Mouse (Mus musculus) forebrain, embryonic 16.5 days (tissue): Measurements from ENCODE around the gene Zfp628. TPM values are rescaled to one million over a fixed set of nuclear protein-coding genes. Genes with fewer than 3 reads are reported as not detected.

Source experiments
- ATAC-seq: fragments of 200-750 bp; cut with Nextera tagmentation; 2 replicates; pipeline ENCODE4 v1.8.0; 2017; ENCODE audit warnings: mild to moderate bottlenecking, moderate library complexity
- H3K27ac ChIP-seq: fragments of 300-500 bp; sonication (generic); 2 replicates; pipeline ENCODE4 v1.5.1; 2014; ENCODE audit warnings: low read length, control low read depth
- H3K27me3 ChIP-seq: fragments of 300-500 bp; sonication (generic); replicated peaks from 2 replicates; pipeline ENCODE4 v1.6.1; 2014; ENCODE audit warnings: low read length; ENCODE audit not compliant: control insufficient read depth, insufficient read depth
- H3K36me3 ChIP-seq: fragments of 300-500 bp; sonication (generic); 2 replicates; pipeline ENCODE4 v1.6.1; 2014; ENCODE audit not compliant: control insufficient read depth, insufficient read depth
- H3K4me1 ChIP-seq: fragments of 300-500 bp; sonication (generic); replicated peaks from 2 replicates; pipeline ENCODE4 v1.6.1; 2014; ENCODE audit warnings: low read length; ENCODE audit not compliant: control insufficient read depth, insufficient read depth
- H3K4me2 ChIP-seq: fragments of 300-500 bp; sonication (generic); 2 replicates; pipeline ENCODE4 v1.6.1; 2014; ENCODE audit warnings: mild to moderate bottlenecking, low read length, control low read depth
- H3K4me3 ChIP-seq: fragments of 300-500 bp; sonication (generic); replicated peaks from 2 replicates; pipeline ENCODE4 v1.5.1; 2014; ENCODE audit warnings: mild to moderate bottlenecking, low read length, control low read depth
- H3K9ac ChIP-seq: fragments of 300-500 bp; sonication (generic); replicated peaks from 2 replicates; pipeline ENCODE4 v1.6.1; 2014; ENCODE audit warnings: low read depth, low read length, control low read depth
- H3K9me3 ChIP-seq: fragments of 300-500 bp; sonication (generic); 2 replicates; pipeline ENCODE4 v1.6.1; 2016; ENCODE audit warnings: low read length; ENCODE audit not compliant: control insufficient read depth
- whole genome bisulfite sequencing: fragments of 180-500 bp; shearing (Covaris S2); extraction: QIAGEN DNeasy Blood & Tissue Kit; methylation state at CpG from one replicate; pipeline ENCODE4 v1.1.7; 2014; 5-methylcytosine and 5-hydroxymethylcytosine counted together
- polyA plus RNA-seq: library from polyadenylated mRNA; unstranded; fragments of >200 nt; fragmentation: Nextera tagmentation; extraction: Ambion mirVana; gene quantifications from 2 replicates; pipeline ENCODE4 v1.2.1, GENCODE M21; 2015

The Zfp628 gene
- polyA plus RNA-seq, 1 experiment from 2014 or later = 3.9 TPM

DNA sequence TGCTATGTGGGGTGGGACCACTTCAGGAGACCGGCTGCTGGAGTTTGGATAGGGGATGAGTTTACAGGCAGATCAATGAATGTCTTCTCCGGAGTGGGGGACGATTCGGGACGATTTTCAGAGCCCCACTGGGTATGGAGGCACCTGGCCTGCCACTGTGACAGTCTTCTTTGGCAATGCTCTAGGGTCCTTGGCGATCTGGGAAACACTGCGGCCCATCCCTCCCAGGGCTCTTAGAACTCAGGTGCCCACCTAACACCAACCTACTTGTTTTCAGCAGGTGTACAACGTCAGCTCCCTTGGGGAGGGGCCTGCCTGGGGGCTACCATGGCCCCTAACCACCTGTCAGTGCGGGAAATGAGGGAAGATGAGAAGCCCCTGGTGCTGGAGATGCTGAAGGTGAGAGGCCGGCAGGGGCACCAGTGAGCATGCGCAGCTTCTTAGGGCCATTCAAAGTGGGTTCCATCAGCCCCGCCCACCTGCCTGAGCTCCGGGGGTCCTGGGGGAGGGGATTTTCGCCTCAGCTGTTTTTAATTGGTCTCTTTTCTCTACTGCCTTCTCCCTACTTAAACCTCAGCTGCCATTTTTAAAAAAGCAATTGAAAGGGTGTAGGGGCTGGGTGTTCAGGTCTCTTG, 8.0 kb downstream of the Zfp628 start:
- Histone ChIP-seq H3K4me2 (peak overlapping the region; percentile 100), H3K9ac (peak overlapping the region; percentile 77), H3K27me3 (no peaks in the 10 kb centered on the region), H3K27ac (peak overlapping the region; percentile 98), H3K36me3 (peaks cover 19% of the 10 kb centered on the region), H3K4me1 (peaks cover 49% of the 10 kb centered on the region), H3K4me3 (peak overlapping the region; percentile 56), H3K9me3 (no peaks in the 10 kb centered on the region)
- ATAC-seq = peak; percentile 51
- 0% methylated on average over 14 of the region's 14 CpGs for WGBS

DNA sequence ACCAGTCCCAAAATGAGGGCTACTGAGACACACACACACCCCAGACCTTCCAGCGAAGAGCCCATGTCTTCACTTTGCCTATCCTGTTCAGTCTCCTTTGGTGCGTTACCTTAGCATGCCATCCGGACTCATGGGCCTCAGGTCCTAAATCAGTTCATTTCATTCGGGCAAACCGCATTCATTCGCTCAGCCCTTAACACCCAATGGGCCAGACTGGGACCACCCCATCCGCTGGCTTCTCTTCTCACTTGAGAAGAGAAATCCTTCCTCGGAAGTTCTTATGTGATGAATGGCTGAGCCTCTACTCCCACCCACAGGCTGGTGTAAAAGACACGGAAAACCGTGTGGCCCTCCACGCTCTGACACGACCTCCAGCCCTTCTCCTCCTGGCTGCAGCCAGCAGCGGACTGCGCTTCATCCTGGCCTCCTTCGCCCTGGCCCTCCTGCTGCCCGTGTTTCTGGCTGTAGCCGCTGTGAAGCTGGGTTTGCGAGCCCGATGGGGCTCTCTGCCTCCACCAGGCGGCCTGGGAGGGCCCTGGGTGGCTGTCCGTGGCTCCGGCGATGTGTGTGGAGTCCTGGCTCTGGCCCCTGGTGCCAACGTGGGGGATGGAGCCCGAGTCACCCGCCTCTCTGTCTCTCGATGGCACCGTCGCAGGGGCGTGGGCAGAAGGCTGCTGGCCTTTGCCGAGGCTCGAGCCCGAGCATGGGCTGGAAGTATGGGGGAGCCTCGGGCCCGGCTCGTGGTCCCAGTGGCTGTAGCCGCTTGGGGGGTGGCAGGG, 8.8 kb downstream of the Zfp628 start:
- Histone ChIP-seq H3K27me3 (no peaks in the 10 kb centered on the region), H3K4me2 (peak overlapping the region; percentile 100), H3K9me3 (no peaks in the 10 kb centered on the region), H3K36me3 (peaks cover 19% of the 10 kb centered on the region), H3K4me3 (peak overlapping the region; percentile 56), H3K4me1 (peaks cover 49% of the 10 kb centered on the region), H3K27ac (peak overlapping the region; percentile 98), H3K9ac (peak overlapping the region; percentile 77)
- ATAC-seq = peak; percentile 1; the same call in 1 of the 2 replicates
- 3% methylated on average over 37 of the region's 37 CpGs for WGBS

DNA sequence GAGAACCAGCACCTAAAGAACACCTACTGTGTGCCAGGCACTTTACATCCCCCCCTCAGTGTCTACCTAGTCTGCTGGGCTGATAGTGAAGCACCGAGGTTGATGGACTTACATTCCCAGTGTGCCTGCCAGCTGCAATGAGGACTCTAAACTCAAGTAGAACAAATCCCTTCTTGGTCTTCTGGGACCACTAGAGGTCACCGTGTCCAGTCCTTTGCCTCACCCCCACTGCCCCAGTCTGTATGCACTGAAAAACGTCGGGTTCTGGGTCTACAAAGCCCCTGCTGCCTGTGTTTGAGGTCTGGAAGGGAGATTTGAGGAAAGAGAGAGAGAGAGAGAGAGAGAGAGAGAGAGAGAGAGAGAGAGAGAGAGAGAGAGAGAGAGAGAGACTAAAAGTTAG, 9.5 kb downstream of the Zfp628 start:
- H3K36me3 ChIP-seq = peaks cover 13% of the 10 kb centered on the region
- H3K4me3 ChIP-seq = peak overlapping the region; percentile 56
- H3K27me3 ChIP-seq = no peaks in the 10 kb centered on the region
- peak overlapping the region; percentile 100 for H3K4me2 ChIP-seq
- peak overlapping the region; percentile 77 for H3K9ac ChIP-seq
- H3K9me3 ChIP-seq = no peaks in the 10 kb centered on the region
- peaks cover 49% of the 10 kb centered on the region for H3K4me1 ChIP-seq
- 3% methylated on average over 4 of the region's 4 CpGs for WGBS
- no peak for ATAC-seq
- peak overlapping the region; percentile 98 for H3K27ac ChIP-seq

DNA sequence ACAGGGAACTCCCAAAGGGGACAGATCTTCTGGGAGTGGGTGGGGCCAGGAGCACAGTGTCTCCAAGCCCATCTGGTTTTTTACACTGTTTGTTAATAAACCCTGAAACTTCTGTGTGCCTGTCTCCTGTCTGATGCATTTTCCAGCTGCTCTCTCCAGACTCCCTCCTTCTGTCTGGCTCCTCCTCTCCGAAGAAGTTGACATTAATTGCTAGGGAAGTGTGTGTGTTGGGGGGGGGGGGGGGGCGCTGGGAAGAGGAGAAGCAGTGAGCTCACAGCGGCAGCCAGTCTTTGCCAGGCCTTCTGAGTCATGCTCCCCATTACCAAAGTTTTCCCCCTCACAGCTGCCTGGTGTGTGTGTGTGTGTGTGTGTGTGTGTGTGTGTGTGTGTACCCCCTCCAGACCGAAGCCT, 9.9 kb downstream of the Zfp628 start:
- no peak for ATAC-seq
- no peaks in the 10 kb centered on the region for H3K27me3 ChIP-seq
- no peak overlapping the region for H3K4me3 ChIP-seq
- H3K36me3 ChIP-seq = peaks cover 9% of the 10 kb centered on the region
- H3K4me1 ChIP-seq = peaks cover 49% of the 10 kb centered on the region
- peak overlapping the region; percentile 98 for H3K27ac ChIP-seq
- H3K9me3 ChIP-seq = no peaks in the 10 kb centered on the region
- no peak overlapping the region for H3K4me2 ChIP-seq
- H3K9ac ChIP-seq = no peak overlapping the region
- 0% methylated on average over 3 of the region's 4 CpGs for WGBS

DNA sequence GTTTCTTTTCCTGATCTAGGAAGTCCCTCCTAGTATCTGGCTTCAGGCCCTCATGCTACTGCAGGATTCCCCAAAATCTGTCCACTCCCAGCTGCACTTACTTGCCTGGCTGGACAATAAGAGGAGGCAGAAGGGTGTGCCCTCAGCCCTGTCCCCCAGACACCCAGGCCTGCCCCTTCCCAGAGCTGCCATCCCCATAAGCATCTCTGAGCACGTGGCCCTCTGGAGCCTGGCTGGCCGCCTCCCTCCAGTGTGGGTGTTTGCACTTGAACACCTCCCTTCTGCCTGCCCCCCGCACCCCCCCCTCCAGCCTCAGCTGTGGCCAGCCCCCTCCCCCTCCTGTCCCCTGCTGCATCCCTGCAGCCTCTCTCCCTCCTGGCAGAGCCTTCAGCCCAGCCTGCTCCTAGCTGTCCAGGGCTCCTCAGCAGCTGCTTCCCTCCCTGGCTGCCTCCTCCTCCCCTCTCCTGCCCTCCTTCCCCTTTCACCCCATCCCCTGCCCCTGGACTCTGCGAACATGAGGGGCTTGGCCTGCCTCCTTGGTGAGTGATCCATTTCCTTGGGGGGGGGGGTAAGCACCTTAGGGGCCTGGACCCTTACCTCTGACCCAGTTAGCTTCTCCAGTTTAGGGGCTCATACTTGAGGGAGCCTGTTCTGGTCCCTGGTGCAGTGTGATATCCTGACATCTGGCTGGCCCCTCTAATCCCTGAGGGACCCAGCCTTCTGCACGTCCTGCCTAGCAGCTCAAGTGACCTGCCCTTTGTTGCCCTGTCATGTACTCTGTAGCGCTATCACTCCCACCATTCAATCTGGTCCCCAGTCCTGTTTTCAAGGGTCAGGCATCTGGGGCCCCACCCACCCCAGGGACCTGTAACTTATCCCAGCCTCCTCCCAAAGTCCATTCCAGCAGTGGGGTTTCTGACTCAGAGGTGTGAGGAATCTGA, 10.7 kb downstream of the Zfp628 start, which contains the start of gene Ssc5d:
Gene Ssc5d, plus strand, starts transcription at position 345 of the 941 bp plus-strand sequence.
- H3K27ac ChIP-seq = peak within 1 kb of the TSS; percentile 98
- peak within 1 kb of the TSS; percentile 42 for H3K9ac ChIP-seq
- H3K9me3 ChIP-seq = no peaks in the 10 kb centered on the region
- no peak within 1 kb of the TSS; the same call in 1 of the 2 replicates for H3K4me2 ChIP-seq
- peaks cover 49% of the 10 kb centered on the region for H3K4me1 ChIP-seq
- H3K27me3 ChIP-seq = no peaks in the 10 kb centered on the region
- WGBS = 10% methylated on average over 6 of the region's 6 CpGs
- H3K4me3 ChIP-seq = no peak within 1 kb of the TSS
- no peak for ATAC-seq
- H3K36me3 ChIP-seq = peaks cover 3% of the 10 kb centered on the region; the same call in 1 of the 2 replicates

DNA sequence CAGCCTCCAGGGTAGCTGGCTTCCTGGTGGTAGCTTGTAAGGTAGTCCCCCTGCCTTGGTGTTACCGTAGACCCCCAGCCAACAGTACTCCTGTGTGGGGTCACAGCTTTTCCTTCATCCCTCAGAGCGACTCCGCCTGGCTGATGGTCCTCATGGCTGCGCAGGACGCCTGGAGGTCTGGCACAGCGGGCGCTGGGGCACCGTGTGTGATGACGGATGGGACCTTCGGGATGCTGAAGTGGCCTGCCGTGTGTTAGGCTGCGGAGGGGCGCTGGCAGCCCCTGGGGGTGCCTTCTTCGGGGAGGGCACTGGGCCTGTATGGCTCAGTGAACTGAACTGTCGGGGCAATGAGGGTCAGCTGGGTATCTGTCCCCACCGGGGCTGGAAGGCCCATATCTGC, 11.8 kb downstream of the Zfp628 start:
- H3K9me3 ChIP-seq = no peaks in the 10 kb centered on the region
- ATAC-seq = no peak
- no peak overlapping the region for H3K27ac ChIP-seq
- no peak overlapping the region for H3K4me3 ChIP-seq
- no peak overlapping the region for H3K4me2 ChIP-seq
- peaks cover 43% of the 10 kb centered on the region for H3K4me1 ChIP-seq
- H3K9ac ChIP-seq = no peak overlapping the region
- no peaks in the 10 kb centered on the region for H3K36me3 ChIP-seq
- WGBS = 78% methylated on average over 16 of the region's 16 CpGs
- no peaks in the 10 kb centered on the region for H3K27me3 ChIP-seq

DNA sequence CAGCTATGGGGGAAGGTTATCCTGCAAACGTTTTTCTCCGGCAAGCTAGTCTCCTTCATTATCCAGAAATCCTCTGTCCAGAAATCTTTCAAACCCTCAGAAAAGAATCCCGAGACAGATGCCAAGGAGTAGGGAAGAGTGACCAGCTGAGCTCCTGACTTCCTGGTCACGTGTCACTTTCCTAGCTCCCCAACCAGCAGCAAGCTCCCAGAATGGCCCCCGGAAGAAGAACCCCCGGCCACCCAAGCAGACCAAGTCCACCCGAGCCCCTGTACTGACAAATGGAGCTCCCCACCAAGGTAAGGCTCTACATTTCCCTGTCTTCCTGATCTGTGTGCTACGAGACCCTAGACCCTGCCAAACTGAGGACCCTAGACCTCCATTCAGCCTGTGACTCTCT, 12.7 kb downstream of the Zfp628 start:
- no peak overlapping the region for H3K27ac ChIP-seq
- no peaks in the 10 kb centered on the region for H3K9me3 ChIP-seq
- WGBS = 67% methylated on average over 8 of the region's 8 CpGs
- no peak for ATAC-seq
- no peak overlapping the region for H3K9ac ChIP-seq
- H3K4me3 ChIP-seq = no peak overlapping the region
- no peaks in the 10 kb centered on the region for H3K36me3 ChIP-seq
- H3K4me2 ChIP-seq = no peak overlapping the region
- H3K4me1 ChIP-seq = peaks cover 35% of the 10 kb centered on the region
- no peaks in the 10 kb centered on the region for H3K27me3 ChIP-seq

DNA sequence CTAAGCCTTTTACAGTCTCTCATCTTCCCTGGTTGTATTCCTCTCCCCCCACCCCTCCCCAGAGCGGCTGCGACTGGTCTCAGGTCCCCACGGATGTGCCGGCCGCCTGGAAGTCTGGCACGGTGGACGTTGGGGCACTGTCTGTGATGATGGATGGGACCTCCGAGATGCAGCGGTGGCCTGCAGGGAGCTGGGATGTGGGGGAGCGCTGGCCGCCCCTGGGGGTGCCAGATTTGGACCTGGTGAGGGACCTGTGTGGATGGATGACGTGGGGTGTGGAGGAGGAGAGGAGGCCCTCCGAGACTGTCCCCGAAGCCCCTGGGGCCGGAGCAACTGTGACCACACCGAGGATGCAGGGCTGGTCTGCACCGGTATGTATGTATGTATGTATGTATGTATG, 13.3 kb downstream of the Zfp628 start:
- no peaks in the 10 kb centered on the region for H3K9me3 ChIP-seq
- H3K9ac ChIP-seq = no peak overlapping the region
- no peak for ATAC-seq
- WGBS = 87% methylated on average over 16 of the region's 17 CpGs
- no peaks in the 10 kb centered on the region for H3K36me3 ChIP-seq
- H3K27me3 ChIP-seq = no peaks in the 10 kb centered on the region
- no peak overlapping the region for H3K4me2 ChIP-seq
- H3K4me1 ChIP-seq = peaks cover 29% of the 10 kb centered on the region
- no peak overlapping the region for H3K27ac ChIP-seq
- no peak overlapping the region for H3K4me3 ChIP-seq

DNA sequence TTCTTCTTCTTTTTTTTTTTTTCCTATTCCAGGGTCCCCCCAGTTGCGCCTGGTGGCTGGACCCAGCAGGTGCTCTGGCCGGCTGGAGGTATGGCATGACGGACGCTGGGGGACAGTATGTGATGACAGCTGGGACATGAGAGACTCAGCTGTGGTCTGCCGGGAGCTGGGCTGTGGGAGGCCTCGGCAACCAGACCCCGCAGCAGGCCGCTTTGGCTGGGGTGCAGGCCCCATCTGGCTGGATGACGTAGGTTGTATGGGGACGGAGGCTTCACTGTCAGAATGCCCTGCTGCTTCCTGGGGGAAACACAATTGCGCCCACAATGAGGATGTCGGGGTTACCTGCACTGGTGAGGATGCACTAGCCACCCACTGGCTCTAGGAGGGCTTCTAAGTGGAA, 18.1 kb downstream of the Zfp628 start:
- 84% methylated on average over 12 of the region's 12 CpGs for WGBS

More for the DNA sequence above, 18.1 kb downstream of the Zfp628 start:
- Histone ChIP-seq H3K9ac (no peak overlapping the region), H3K4me3 (no peak overlapping the region), H3K4me2 (no peak overlapping the region), H3K4me1 (no peaks in the 10 kb centered on the region), H3K9me3 (0 out of 2 replicates have a peak, but pooled peaks cover 3% of the 10 kb centered on the region), H3K27me3 (no peaks in the 10 kb centered on the region), H3K27ac (no peak overlapping the region), H3K36me3 (no peaks in the 10 kb centered on the region)
- no peak for ATAC-seq
